Mouse (Mus musculus): ENCODE results near the gene Arhgef17. TPM values are rescaled to one million over a fixed set of nuclear protein-coding genes. Genes with fewer than 3 reads are reported as not detected.

The Arhgef17 gene
- total RNA-seq, 2 experiments from 2014 or later, result 163 to 171 TPM

DNA sequence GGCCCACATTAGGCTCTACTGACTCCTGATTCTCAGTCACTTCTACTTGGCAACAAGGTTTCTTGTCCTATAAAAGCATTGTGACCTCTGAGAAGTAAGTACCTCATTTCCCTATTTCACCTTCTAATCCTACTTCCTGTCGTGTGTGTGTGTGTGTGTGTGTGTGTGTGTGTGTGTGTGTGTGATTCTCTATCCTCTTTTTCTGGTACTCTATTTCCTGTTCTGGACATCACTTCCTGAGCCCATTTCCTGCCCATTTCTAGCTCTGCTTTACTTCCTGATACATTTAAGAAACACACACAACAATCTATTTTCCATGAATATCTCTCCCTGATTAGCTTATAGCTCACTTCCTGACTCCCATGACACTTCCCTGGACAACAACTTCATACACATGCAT, 56.1 kb downstream of the Arhgef17 start:
- TF ChIP-seq CTCF (conservative IDR thresholded peaks at IDR 0.05), result no peak
- no peak overlapping the region for H3K27ac ChIP-seq
- DNase-seq (ENCODE audit: low spot score in 2 of 2), result no peak

GRCm38 (mm10) chr7:100873197-100873596, 58.7 kb downstream of the Arhgef17 start:
- no peak for TF ChIP-seq CTCF (conservative IDR thresholded peaks at IDR 0.05)
- Histone ChIP-seq H3K27ac (no peak overlapping the region), H3K4me3 (no peak overlapping the region)
- DNase-seq (ENCODE audit: low spot score in 2 of 2), result no peak

More for the DNA sequence above, 56.1 kb downstream of the Arhgef17 start:
- H3K4me3 ChIP-seq, result no peak overlapping the region

GRCm38 (mm10) chr7:100871892-100872291, 60.0 kb downstream of the Arhgef17 start:
- DNase-seq (ENCODE audit: low spot score in 2 of 2), result no peak
- no peak overlapping the region for H3K27ac ChIP-seq
- no peak for TF ChIP-seq CTCF (conservative IDR thresholded peaks at IDR 0.05)
- no peak overlapping the region for H3K4me3 ChIP-seq

DNA sequence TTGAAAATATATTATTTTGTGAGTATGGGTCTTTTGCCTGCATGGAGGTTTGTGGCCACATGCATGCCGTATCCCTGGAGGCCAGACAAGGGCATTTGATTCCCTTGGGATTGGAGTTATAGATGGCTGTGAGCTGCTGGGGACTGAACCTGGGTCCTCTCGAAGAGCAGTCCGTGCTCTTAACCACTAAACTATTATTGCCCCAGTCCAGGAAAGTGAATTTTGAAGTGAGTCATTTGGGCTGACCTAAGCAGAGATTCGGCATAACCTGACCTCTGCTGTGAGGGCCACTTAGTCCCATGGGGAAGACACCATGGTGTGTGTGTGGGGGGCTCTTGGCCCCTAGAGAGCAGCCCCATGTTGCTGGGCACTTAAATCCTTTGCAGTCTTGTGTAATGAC, 60.6 kb downstream of the Arhgef17 start:
- H3K27ac ChIP-seq, result no peak overlapping the region
- DNase-seq (ENCODE audit: low spot score in 2 of 2), result no peak
- peak; percentile 32; the same call in 1 of the 2 replicates for TF ChIP-seq CTCF (conservative IDR thresholded peaks at IDR 0.05)
- H3K4me3 ChIP-seq, result no peak overlapping the region

- Histone ChIP-seq H3K4me3 (no peak overlapping the region), H3K27ac (no peak overlapping the region)
- no peak for TF ChIP-seq CTCF (conservative IDR thresholded peaks at IDR 0.05)
- DNase-seq (ENCODE audit: low spot score in 2 of 2), result no peak
Measured at GRCm38 (mm10) chr7:100869877-100870629, 61.9 kb downstream of the Arhgef17 start.

- peak overlapping the region; percentile 51; the same call in 1 of the 2 replicates for H3K27ac ChIP-seq
Measured at GRCm38 (mm10) chr7:100868551-100868950, 63.4 kb downstream of the Arhgef17 start.

GRCm38 (mm10) chr7:100867561-100867960, 64.3 kb downstream of the Arhgef17 start:
- no peak for TF ChIP-seq CTCF (conservative IDR thresholded peaks at IDR 0.05)
- Histone ChIP-seq H3K27ac (no peak overlapping the region), H3K4me3 (no peak overlapping the region)
- DNase-seq (ENCODE audit: low spot score in 2 of 2), result no peak

More at GRCm38 (mm10) chr7:100868551-100868950, 63.4 kb downstream of the Arhgef17 start:
- TF ChIP-seq CTCF (conservative IDR thresholded peaks at IDR 0.05), result no peak
- no peak for DNase-seq (ENCODE audit: low spot score in 2 of 2)
- H3K4me3 ChIP-seq, result no peak overlapping the region

DNA sequence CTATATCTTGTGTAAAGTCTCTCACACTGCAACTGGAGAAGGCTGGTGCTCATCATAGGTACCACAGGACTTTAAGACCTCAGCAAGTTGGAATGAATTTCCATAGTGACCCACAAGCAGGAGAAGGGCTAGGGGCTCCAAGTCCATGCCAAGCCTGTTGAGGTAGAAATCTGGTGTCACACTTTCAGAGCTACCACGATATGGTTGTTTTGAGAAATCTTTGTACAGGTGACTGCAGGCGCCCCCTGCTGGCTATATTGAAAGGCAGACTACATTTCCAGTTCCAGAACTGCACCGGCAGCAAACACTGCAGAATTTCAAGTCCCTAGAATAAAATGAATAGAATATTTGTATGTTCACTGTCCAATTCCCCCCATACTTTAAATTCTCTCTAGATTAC, 65.2 kb downstream of the Arhgef17 start:
- peak; percentile 99 for TF ChIP-seq CTCF (conservative IDR thresholded peaks at IDR 0.05)
- Histone ChIP-seq H3K4me3 (no peak overlapping the region), H3K27ac (no peak overlapping the region)
- peak; percentile 71 to 74 for DNase-seq (ENCODE audit: low spot score in 2 of 2)

- TF ChIP-seq CTCF (conservative IDR thresholded peaks at IDR 0.05), result peak; percentile 72
- H3K4me3 ChIP-seq, result peak within 1 kb of the TSS; percentile 93
- peak; percentile 86 to 90 for DNase-seq (ENCODE audit: low spot score in 2 of 2)
- H3K27ac ChIP-seq, result peak within 1 kb of the TSS; percentile 82
Measured at GRCm38 (mm10) chr7:100862828-100863638, 68.9 kb downstream of the Arhgef17 start, which contains the start of gene Relt. Gene Relt (minus strand): TSS chr7:100863446.

GRCm38 (mm10) chr7:100862353-100862752, 69.6 kb downstream of the Arhgef17 start:
- Histone ChIP-seq H3K27ac (peak overlapping the region; percentile 82), H3K4me3 (peak overlapping the region; percentile 93)
- no peak for TF ChIP-seq CTCF (conservative IDR thresholded peaks at IDR 0.05)
- DNase-seq (ENCODE audit: low spot score in 2 of 2), result no peak

DNA sequence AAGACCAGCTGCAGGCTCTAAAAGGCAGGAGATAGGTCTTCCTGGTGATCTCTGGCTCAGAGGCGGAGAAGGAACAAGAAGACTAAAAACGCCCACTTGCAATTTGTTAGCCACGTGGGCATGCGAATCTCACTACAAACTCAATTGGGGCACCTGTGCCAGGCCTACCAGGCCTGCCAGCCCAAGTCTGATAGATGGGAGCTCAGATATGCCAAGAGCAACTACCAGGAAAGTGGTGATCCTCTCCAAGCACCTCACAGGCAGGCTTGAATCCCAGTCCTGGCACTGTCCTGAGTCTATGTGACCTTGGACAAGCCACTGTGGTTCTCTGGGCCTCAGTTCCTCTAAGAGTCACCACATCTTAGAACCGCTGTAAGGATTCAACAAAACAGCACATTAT, 70.7 kb downstream of the Arhgef17 start:
- Histone ChIP-seq H3K27ac (no peak overlapping the region), H3K4me3 (no peak overlapping the region)
- TF ChIP-seq CTCF (conservative IDR thresholded peaks at IDR 0.05), result no peak
- DNase-seq (ENCODE audit: low spot score in 2 of 2), result no peak

DNA sequence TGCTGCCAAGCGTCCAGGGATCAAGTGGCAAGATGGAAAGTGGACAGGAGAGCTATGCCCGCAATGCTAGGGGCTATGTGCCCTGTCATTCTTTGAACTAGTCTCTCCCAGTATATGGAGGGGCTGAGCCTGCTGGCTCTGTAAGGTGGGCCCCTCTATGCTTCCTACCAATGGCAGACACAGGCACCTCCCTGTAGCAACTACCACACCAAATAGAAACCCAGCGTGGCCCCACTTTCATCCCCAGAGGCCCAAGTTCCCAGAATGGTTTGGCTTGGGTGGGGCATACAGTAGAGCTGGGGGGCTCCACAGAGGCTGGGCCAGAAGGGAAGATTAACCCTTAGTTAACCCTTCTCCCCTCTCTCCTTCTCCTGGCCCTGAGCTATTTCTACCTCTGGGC, 71.5 kb downstream of the Arhgef17 start:
- no peak overlapping the region for H3K27ac ChIP-seq
- TF ChIP-seq CTCF (conservative IDR thresholded peaks at IDR 0.05), result no peak
- no peak overlapping the region for H3K4me3 ChIP-seq
- no peak for DNase-seq (ENCODE audit: low spot score in 2 of 2)
